Mouse (Mus musculus) left cerebral cortex, adult 2 months (tissue): ENCODE measurements around the gene Bhlhe40. TPM values are rescaled to one million over a fixed set of nuclear protein-coding genes. Genes with fewer than 3 reads are reported as not detected.

Experiments
- DNase-seq, 2 experiments: peaks; one replicate each; pipeline ENCODE4 v3.0.0; 2021 to 2022; ENCODE audit warnings: low spot score in 2 of 2, mixed read lengths in 1 of 2; ENCODE audit errors: extremely low spot score in 1 of 2
- H3K27ac ChIP-seq: fragments of 200-600 bp; 2 replicates; pipeline ENCODE4 v1.8.1; 2022
- H3K4me3 ChIP-seq: fragments of 200-600 bp; 2 replicates; pipeline ENCODE4 v1.8.1; 2022
- CTCF ChIP-seq: fragments of 200-600 bp; IDR thresholded peaks from 2 replicates; pipeline ENCODE4 v1.8.1; 2022; ENCODE audit warnings: antibody characterized with exemption, mild to moderate bottlenecking, moderate library complexity
- intact Hi-C: fragments of 180-260 bp; cut with DNase I; formaldehyde crosslinking; loops from one replicate; pipeline ENCODE4 v1.15.1; 2025
- total RNA-seq, 2 experiments: library from RNA; stranded (reverse); gene quantifications; 2 replicates each; pipeline ENCODE4 v1.2.3; 2021

Bhlhe40 gene
- total RNA-seq, 2 experiments from 2014 or later, result 127 to 159 TPM

DNA sequence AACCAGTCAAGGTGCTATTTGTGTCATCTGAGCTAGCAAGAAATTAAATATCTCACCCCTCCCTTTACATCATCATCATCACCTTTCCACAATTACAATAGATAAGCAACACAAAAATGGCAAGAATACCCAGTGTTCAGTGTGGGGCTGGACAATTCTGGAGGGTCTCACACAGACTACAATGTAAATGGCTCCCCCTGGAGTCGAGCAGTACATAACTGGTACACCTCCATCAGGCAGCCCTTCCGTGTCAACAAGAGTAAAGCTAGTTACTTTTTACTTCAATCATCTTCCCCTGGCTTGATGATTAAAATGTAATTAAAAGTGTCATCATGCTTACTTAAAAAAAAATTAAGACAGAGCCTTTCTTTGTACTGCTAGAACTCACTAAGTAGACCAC, 4.6 kb upstream of the Bhlhe40 start:
- intact Hi-C loops, result no loop called here
- no peak for DNase-seq
- peak; percentile 23 for TF ChIP-seq CTCF
- H3K4me3 ChIP-seq, result no peak overlapping the region
- H3K27ac ChIP-seq, result no peak overlapping the region

DNA sequence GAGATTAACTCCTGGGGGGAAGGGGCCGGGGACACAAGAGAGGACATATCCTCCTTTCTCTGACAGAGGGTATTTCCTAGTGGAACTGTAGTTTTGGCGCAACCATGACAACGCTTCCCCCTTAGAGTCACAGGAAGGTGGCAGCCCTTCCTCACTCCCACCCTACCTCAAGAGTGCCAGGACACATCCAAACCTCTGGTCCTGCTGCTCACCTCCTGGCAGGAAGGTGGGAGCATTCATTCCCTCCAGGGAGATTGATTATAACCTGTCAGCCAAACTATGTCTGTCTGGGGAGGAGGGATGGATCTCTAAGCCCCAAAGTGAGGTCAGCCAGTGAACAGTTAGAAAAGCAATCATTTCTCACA, 2.4 kb upstream of the Bhlhe40 start:
- intact Hi-C loops, result loop anchor here (2.0 kb wide), 1 partner anchor 63 kb away; no protein-coding TSS in a partner anchor
- Histone ChIP-seq H3K27ac (peak overlapping the region; percentile 98), H3K4me3 (peak overlapping the region; percentile 86; the same call in 1 of the 2 replicates)
- no peak for DNase-seq
- no peak for TF ChIP-seq CTCF

DNA sequence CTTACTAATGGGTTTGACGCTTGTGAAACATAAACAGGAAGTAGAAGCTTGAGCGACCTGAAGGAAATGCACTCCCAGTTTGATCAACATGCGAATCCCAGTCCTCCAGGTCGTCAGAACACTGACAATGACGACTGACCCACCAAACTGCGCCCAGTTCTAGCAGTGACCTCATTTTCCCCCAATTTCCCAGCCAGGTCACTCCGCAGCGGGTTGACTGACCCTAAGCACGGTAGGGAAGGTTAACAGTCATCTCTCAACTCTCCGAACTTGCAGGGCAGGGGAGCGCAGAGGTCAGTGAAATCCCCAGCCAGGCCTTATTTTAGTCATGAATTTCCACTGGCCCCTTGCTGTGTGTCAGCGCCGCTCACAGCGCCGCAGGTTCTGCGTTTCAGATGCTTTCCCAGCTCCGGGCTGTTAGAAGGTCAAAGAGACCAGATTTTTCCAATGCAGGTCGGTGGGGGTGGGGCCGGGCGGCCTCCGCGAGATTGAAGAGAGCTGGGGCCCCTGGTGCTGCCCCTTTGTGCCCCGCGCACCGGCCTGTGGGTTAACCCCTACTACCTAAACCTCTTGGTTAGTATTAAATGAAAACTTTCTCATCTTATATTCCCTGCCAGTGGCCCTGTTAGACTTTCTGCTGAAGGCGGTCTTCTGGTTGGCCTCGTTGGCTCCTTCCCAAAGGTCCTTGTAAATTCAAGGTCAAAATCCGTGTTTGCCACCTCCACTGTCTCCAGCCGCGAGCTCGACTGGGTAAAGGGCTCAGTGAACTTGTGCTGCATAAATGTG, 1.8 kb upstream of the Bhlhe40 start:
- H3K4me3 ChIP-seq, result peak overlapping the region; percentile 86
- intact Hi-C loops, result loop anchor here (2.0 kb wide), 1 partner anchor 64 kb away; no protein-coding TSS in a partner anchor
- DNase-seq, result peak; percentile 41 to 55
- H3K27ac ChIP-seq, result peak overlapping the region; percentile 98
- no peak for TF ChIP-seq CTCF

DNA sequence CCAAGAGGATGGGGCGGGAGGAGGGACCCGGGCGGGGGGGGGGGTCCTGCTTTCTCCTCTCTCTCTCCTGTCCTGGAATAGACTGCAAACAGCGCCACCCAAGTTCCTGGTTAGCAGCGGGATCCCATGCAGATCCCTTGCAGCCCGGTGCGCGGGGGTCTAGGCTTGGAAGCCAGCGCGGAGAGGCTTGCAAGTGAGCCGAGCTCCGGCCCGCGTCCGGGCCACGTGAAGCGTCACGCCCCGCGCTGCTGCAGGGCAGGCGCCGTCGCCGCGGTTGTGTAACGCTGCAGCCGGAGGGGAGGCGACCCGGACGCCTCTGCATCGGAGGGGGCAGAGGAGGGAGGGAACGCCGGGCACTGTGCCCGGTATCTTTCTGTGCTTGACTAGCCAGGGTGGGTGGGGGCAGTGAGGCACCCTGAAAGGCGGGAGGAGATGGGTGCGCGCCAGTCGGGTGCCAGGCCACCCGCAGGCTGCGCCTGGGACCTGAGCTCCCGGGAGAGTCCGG, 1.2 kb upstream of the Bhlhe40 start:
- TF ChIP-seq CTCF, result peak; percentile 54
- H3K27ac ChIP-seq, result peak overlapping the region; percentile 98
- intact Hi-C loops, result loop anchor here (2.0 kb wide), 1 partner anchor 64 kb away; no protein-coding TSS in a partner anchor
- peak overlapping the region; percentile 86 for H3K4me3 ChIP-seq
- DNase-seq, result peak; percentile 93 to 94

DNA sequence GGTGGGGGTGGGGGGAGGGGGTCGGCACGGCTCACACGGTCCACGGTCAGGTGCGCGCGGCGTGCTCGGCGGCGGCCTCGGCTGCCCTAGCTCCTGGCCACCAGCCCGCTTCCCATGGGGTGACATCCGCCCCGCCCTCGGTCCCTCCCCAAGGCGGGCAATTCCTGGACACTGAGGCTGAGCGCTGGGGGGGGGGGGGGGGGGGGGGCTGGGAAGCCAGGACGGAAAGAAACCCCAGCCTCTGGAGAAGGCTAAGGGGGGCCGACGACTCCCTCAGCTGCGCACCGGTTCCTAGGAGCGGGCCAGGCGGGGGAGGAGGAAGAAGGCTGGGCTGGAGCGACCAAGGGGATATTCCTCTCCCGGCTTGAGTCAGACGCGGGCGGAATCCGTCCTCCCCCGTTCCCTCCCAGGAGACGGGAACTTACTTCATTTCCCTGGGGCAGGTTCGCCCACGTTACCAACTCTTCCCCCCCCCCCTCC, 663 bp upstream of the Bhlhe40 start:
- intact Hi-C loops, result loop anchor here (1.0 to 5.0 kb wide), 9 partner anchors 50 to 233 kb away; no protein-coding TSS in a partner anchor
- Histone ChIP-seq H3K27ac (peak overlapping the region; percentile 98), H3K4me3 (peak overlapping the region; percentile 86)
- DNase-seq, result peak; percentile 88
- no peak for TF ChIP-seq CTCF

DNA sequence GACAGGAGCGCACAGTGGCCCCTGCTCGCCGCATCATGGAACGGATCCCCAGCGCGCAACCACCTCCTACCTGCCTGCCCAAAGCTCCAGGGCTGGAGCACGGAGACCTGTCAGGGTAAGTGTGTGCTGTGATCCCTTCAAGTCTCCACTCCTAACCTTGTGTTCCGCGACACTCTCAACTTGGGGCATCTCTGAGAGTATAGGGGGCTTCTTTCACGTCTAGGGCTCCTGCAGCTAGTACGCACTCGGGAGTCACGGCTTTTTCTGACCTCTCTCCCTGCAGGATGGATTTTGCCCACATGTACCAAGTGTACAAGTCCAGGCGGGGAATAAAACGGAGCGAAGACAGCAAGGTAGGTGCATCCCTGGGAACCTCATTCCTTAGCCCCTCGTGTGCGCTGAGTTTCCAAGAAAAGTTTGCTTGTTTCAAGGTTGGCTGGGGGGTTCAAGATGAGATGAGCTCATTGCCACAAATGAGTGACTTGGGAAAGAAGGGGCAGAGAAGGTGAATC, 505 bp downstream of the Bhlhe40 start:
- Histone ChIP-seq H3K27ac (peak overlapping the region; percentile 98), H3K4me3 (peak overlapping the region; percentile 86)
- intact Hi-C loops, result loop anchor here (1.0 to 5.0 kb wide), 8 partner anchors 48 to 235 kb away; no protein-coding TSS in a partner anchor
- no peak for DNase-seq
- TF ChIP-seq CTCF, result no peak

DNA sequence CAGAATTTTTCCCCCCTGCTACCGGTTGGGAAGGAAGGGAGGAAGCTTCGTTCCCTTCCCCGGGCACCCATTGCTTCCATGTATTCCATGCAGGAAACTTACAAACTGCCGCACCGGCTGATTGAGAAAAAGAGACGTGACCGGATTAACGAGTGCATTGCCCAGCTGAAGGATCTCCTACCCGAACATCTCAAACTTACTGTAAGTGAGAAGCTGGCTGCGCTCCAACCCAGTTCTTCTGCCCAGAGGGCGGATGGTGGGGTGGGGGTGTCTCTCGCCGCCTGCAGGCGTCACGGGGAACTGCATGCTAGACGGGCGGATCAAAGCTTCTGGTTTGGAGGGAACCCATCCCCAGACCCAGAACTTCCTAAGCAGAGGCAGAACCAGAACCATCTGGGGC, 983 bp downstream of the Bhlhe40 start:
- peak; percentile 90 to 95 for DNase-seq
- intact Hi-C loops, result loop anchor here (2.0 to 5.0 kb wide), 3 partner anchors 76 to 157 kb away; no protein-coding TSS in a partner anchor
- Histone ChIP-seq H3K4me3 (peak overlapping the region; percentile 86), H3K27ac (peak overlapping the region; percentile 98)
- TF ChIP-seq CTCF, result peak; percentile 98

DNA sequence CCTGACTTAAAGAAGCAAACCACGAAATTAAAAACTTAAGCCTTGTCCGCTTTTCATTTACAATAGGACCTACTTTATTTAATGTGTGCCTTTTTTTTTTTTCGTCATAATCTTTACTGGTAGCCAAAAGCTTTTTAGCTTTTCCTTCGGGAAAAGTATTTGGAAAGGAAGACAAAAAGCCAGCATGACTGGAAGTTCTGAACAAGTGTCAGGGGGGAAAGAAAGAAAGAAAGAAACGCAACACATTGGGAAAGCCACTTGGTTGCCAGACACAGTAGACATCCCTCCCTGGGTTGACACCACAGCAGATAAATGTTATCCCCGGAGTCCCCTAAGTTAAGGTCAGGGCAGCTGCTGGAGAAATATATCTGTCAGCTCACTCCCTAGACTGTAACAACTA, 1.5 kb downstream of the Bhlhe40 start:
- Histone ChIP-seq H3K27ac (peak overlapping the region; percentile 98), H3K4me3 (peak overlapping the region; percentile 86)
- intact Hi-C loops, result loop anchor here (2.0 to 5.0 kb wide), 3 partner anchors 75 to 157 kb away; no protein-coding TSS in a partner anchor
- TF ChIP-seq CTCF, result no peak
- no peak for DNase-seq

DNA sequence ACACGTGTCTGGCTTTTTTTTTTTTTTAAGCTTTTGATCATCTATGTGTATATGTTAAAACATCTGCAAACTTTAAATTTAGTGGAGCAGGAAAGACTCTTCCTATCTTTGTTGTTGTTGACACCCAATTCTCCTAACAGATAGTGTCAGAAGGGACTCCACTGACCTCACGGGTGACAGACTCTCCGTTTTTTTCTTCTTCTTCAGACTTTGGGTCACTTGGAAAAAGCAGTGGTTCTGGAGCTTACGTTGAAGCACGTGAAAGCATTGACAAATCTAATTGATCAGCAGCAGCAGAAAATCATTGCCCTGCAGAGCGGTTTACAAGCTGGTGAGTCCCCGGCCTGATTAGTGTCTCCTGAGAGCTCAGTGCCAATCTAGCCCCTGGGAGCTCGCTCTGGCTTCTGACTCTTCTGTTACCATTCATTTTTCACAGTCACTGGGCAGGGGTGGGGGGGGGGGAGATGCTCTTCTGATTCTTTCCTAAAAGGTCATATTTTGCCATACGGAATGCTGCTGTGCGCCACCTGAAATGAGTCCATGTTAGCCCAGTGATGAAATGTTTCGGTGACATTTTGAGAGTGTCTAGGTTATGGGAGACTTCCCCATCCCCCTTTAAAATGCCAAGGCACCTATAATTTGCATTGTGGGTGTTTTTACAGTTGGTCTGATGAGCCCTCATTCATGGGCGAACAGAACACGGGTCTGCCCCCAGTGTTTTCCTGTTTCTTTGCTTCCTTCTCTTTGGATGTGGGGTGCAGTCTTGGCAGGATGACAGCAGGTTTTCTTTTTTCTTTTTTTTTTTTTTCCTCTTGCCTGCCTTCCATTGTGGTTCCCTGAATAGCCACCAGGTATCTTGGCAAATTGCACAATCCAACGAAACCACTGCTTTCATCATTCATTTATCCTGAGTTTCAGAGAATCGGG, 2.1 kb downstream of the Bhlhe40 start:
- Histone ChIP-seq H3K4me3 (peak overlapping the region; percentile 86), H3K27ac (peak overlapping the region; percentile 98)
- no peak; the same call in 1 of the 2 replicates for TF ChIP-seq CTCF
- intact Hi-C loops, result loop anchor here (5.0 kb wide), 1 partner anchor 75 kb away; no protein-coding TSS in a partner anchor
- no peak for DNase-seq

DNA sequence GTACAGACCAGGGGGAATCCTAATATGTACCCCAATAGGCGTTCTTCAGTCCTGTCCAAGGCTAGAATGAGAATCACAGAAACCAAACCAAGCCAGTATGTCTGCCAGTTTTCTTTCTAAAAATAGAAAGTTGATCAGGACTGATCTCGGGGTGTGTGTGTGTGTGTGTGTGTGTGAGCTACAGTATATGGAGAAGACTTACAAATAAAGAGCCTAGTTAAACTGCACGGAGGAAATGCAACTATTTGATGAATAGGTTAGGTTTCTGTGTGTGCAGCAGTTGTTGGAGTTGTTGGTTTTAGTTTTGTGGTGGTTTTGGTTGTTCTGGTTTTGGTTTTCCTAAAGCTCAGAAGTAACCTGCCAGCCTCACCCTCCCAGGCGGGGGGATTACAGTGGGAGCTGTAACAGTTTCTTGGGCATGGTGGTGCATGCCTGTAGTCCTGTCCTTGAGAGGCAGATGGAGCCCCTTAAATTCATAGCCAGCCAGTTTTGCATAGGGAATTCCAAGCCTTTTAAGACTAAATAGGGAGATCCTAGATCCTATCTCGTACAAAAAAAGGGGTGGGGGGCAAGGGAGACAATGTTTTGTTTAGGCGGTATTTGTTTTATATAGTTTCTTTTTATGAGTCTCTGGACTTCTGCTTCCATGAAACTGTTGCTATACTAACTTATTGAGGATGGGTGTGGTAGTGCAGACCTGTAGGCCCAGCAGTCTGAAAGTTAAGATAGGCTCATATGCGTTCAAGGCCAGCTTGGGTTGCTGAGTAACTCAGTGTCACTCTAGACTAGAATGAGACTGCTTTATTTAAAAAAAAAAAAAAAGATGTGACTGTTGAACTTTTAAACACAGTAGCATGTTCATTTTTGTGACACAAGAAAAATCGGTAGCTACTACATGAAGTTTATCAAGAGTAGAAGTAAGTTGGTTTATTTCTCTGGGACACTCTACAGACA, 3.1 kb downstream of the Bhlhe40 start:
- H3K4me3 ChIP-seq, result peak overlapping the region; percentile 86
- peak overlapping the region; percentile 98 for H3K27ac ChIP-seq
- no peak for TF ChIP-seq CTCF
- intact Hi-C loops, result loop anchor here (5.0 kb wide), 1 partner anchor 74 kb away; no protein-coding TSS in a partner anchor
- no peak for DNase-seq
